Mouse (Mus musculus) cerebral cortex, adult 2 months (tissue): ENCODE results near the gene Adgrv1.

ENCODE experiments used
- WGBS: fragments of 180-500 bp; shearing (Covaris S2); methylation state at CpG from one replicate; pipeline ENCODE4 v1.1.7; 2018; 5-methylcytosine and 5-hydroxymethylcytosine counted together

Adgrv1 gene

DNA sequence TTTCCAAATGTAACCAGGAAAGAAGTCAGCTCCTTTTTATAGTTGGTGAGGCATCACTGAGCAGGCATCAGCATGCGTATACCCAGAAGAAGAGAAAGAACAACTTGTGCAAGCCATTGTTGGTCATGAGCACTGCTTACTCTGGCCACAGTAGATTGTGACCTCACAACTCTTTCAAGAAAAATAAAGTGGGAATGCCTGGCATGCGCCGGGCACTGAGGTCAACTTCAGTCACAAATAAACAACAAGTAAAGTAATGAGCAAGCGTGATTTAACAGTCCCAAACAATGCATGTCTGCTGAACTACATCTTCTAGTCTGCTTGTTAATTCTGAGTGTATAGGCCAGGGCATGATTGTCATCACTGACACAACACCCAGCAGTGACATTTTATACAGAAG lies 499.6 kb downstream of the Adgrv1 start:
- 61% methylated on average over 4 of the region's 4 CpGs for WGBS

- WGBS, result 50% methylated on average over 5 of the region's 5 CpGs
Observed at GRCm38 (mm10) chr13:81132691-81133090, 500.3 kb downstream of the Adgrv1 start.

DNA sequence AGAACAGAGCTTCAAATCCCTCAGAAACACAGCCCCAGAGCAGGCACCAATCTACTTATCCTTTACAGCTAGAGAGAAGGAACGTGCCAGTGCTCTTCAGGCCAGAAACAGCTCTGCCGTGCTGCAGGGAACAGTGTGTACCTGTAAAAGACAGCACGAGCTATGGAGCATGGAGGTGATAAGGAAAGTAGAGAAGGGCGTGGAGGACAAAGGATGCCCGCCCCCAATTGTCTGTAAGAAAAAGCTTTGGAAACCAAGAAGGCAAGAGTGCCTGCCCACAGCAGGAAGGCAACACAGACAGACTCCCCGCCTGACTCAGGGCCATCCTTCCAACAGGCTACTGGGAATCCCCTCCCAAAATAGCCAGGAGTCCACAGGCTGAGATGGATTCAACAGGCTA lies 501.1 kb downstream of the Adgrv1 start:
- 77% methylated on average over 6 of the region's 6 CpGs for WGBS

- WGBS, result 88% methylated on average over 4 of the region's 4 CpGs
Observed at GRCm38 (mm10) chr13:81130742-81131524, 502.0 kb downstream of the Adgrv1 start.

DNA sequence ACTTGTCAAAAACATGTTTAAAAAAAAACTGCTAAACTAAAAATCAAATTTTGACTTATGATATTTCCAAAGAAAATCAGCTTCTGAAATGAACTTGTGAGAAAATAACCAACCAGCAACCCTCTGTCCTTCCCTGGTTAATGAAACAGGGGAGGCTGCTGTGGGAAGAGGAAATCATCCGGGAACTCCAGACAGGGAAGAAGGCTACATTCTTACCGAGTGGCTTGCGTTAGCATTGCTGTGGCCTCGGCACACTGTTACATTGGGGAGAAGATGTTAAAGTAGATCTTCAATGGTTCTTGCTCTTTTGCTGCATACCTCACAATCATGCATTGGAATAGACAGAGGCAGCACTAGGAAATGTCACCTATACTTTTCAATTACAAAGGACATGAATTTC lies 507.1 kb downstream of the Adgrv1 start:
- 85% methylated on average over 4 of the region's 4 CpGs for WGBS

DNA sequence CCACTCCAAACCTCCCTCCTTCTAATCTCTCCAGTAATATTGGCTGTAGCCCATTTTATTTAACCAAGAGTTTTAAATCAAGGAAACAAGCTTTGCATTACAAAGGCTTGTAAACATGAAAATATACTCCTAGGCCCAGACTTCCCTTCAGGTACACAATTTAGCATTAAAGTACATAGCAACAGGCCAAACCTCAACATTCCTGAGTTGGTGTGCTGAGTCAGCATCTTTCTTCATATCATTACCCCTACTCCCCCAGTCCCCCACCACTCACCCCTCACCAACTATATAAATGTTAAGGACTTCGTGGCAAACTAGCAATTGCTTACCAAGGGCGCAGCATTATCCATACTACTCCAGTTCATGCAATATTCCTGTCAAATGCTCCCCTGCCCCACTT lies 510.7 kb downstream of the Adgrv1 start:
- 91% methylated on average over 2 of the region's 2 CpGs for WGBS

GRCm38 (mm10) chr13:81110479-81110878 lies 522.5 kb downstream of the Adgrv1 start:
- WGBS, result 95% methylated on average over 4 of the region's 4 CpGs

DNA sequence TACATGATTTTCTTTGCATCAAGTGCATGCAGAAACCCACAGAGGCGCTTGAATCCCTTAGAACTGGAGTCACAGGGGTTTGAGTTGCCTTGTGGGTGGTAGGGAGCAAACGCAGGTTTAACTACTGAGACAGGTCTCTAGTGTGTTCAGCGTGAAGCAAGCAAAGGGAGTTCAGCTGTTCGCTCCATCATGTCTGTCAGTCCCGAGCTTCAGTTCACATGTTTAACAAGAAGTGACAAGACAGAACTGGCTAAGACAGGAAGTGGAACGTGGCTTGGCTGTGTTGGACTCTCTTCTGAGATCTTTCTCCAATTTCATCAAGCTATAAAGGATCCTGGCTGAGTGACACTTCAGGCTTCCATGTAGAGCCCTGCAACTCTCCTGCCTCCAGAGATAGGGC lies 523.3 kb downstream of the Adgrv1 start:
- 89% methylated on average over 6 of the region's 6 CpGs for WGBS

DNA sequence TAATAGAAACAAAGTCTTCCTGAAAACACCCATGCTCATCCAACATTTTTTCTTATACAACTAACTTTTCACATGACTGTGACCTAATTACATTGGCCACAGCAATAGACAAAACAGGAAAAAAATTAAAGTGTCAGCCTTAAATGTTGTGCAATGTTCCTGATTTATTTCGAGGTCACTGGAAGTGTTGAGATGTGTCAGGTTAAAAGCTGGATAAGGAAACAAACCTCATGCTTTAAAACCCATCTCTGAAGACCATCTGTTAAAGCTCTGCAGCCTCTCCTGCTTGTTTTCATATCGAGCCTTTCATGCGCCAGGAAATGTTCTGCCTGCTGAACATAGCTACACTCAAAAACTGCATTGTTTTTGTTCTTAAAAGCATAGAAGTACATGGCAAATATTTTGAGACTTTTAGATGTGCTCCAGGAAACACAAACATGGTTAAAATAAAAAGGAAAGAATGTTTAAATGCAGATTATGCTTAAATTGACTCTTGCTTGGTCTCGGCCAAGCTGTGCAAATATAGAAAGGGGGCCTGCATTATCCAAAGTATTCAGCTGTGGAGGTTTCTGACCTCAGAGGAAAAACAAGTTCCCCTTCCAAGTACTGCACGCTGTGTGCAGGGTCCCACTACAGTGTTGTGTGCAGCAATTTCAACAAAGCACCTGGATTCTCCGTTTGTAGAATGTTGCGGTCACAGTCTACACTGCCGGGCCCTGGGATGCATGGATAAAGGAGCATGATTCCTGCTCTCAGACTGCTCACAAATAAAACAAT lies 524.2 kb downstream of the Adgrv1 start:
- 51% methylated on average over 8 of the region's 8 CpGs for WGBS

GRCm38 (mm10) chr13:81107436-81107835 lies 525.5 kb downstream of the Adgrv1 start:
- WGBS, result 77% methylated on average over 5 of the region's 5 CpGs

GRCm38 (mm10) chr13:81103794-81104193 lies 529.2 kb downstream of the Adgrv1 start:
- WGBS, result 65% methylated on average over 4 of the region's 4 CpGs

DNA sequence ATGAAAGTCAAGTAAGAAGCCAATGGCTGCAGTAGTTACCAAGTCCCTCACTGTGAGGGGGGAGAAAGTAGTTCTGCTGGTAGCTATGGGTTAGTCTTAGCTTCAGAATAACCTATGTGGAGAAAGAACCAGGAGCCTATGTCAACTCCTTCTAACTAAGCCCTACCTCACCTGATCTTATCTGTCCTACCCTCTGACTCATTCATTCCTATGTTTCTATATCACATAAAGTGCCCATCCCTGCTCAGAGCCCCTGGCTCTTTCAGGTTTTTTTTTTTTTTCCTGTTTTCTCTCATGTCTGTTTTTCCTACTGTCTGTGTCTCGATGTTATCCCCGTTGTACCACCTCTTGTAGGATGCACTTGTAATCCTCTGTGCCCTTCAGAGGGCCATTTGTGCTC lies 536.5 kb downstream of the Adgrv1 start:
- WGBS, result 95% methylated on average over 2 of the region's 2 CpGs

DNA sequence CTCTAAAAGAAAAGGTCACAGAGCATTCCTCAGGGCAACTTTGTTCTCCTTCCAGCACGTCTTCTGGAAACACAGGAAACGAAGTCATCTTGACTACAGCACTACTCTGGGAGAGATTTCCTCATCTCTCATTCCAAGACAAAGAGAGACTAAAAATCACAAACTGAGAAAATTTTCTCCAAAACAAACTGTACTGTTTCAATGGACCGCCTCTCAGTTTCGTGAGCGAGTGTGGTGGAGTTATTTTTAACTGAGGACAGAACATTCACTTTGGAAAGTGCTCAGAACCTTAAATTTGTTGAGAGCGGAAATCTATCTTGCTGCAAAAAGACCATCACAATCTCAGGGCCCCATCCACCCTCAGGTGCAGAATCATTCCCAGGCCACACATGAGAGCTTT lies 538.4 kb downstream of the Adgrv1 start:
- 54% methylated on average over 6 of the region's 6 CpGs for WGBS

DNA sequence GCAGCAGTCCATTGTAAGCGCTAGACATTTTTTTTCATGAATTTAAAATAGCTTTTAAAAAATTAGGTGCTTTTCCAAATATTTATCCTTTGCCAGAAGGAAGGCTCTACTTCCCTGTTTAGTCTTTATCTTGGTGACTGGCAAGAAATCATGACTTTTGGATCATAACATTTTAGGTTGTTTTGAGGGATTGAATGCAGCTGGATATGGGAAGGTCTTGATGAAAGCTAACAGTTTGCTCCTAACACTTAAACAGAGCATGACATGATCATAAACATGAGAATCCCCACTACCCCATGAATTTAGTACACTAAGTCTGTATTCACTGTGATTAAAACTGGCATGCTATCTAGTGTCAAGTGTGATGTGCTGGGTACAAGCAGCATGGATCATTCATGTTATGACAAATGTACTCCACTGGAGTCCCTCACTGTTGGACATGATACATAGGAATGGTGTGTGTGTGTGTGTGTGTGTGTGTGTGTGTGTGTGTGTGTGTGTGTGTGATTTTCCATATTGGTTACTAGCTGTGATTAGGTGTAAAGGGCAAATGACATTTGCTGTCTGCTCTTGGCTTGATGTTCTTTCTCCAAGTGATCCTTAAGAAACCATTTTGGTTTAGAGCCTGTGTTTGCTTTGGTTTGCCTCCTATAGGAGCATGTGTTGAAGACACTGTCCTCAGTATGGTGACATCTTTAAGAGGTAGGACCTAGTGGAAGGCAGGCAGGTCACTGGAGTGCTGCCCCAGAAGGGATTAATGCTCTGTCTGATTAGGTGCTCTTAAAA lies 542.7 kb downstream of the Adgrv1 start:
- WGBS, result 97% methylated on average over 1 of the region's 1 CpGs

DNA sequence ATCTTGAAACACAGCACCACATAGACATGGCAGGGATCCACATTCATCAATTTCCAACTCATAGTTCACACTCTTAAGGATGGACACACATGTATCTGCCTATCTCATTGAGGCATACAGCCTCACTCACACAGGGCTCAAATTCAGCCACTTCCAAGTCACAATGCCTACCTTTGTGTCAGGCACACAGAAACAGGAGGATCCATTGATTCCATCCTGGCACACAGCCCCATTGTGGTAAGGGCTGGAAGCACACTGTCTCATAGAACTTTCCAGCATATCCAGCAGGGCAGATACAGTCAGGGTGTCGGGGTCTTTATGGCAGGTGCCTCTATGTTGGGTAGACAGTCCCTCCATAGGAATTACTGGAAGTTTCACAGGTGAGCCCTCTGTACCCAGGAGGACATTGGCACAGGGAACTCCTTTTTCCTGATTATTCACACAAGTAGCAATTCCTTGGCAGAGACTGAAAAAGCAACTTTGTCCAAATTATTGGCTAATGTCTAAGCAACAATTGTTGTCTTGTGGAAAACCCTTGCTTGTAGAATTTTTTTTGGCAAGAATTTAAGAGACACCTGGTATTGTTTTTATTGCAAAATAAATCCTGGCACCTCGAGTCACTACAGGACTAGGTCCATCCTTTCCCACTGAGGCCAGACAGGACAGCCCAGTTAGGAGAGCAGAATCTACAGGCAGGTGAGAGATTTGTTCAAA lies 545.8 kb downstream of the Adgrv1 start:
- WGBS, result 77% methylated on average over 2 of the region's 2 CpGs

DNA sequence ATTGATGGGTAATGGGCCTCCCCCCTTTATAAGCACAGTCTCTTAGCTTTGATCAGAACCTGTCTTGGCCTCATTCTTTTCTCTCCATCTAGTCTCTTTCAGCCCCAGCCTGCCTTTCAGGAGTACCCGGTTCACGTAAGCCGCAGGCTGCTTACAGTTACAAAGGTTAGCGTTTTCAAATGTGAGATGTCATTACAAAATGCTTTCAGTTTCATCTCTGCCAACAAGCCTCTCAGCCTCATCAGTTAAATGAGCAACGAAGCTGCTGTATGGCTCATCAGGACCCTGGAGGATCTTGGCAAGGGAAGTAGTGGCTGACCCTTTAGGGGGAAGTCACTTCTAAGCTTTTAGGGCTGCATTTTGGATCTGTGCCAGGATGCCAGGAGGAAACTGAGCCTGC lies 560.7 kb downstream of the Adgrv1 start:
- 75% methylated on average over 5 of the region's 5 CpGs for WGBS

DNA sequence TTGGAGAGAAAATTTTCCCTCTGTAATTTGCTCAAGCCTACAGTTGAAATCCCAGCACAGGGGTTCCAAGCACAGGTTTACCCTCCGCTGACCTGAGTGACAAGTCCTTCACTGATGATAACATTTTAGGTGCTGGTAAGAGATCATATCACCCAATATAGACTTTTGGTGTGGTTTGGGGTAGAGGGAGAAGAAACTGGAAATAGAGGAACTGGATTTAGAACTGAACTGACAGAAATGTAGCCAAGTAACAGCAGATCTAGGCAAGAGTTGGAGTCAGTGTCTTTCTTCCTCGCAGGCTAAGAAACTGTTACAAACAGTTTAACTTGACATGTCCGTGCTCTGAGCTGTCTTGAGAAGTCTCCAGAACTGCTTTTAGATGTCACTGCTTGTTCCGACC lies 581.5 kb downstream of the Adgrv1 start:
- 87% methylated on average over 4 of the region's 4 CpGs for WGBS

- 77% methylated on average over 5 of the region's 5 CpGs for WGBS
Observed at GRCm38 (mm10) chr13:81050911-81051310, 582.0 kb downstream of the Adgrv1 start.

GRCm38 (mm10) chr13:81045345-81045744 lies 587.6 kb downstream of the Adgrv1 start:
- WGBS, result 39% methylated on average over 11 of the region's 11 CpGs
